Mouse (Mus musculus) testis, adult 2 months (tissue): Measurements from ENCODE around the gene Bloc1s5.

Experiments
- CTCF ChIP-seq: fragments of 200-500 bp; IDR thresholded peaks from 2 replicates; pipeline ENCODE4 v1.5.1; 2012; ENCODE audit warnings: low read depth, mild to moderate bottlenecking, inconsistent platforms, low read length, moderate library complexity; ENCODE audit not compliant: control insufficient read depth, insufficient read depth, insufficient replicate concordance
- POLR2A ChIP-seq: fragments of 200-500 bp; IDR thresholded peaks from 2 replicates; pipeline ENCODE4 v1.6.1; 2012; ENCODE audit warnings: low read depth, mild to moderate bottlenecking, inconsistent platforms, low read length, moderate library complexity; ENCODE audit not compliant: control insufficient read depth

DNA sequence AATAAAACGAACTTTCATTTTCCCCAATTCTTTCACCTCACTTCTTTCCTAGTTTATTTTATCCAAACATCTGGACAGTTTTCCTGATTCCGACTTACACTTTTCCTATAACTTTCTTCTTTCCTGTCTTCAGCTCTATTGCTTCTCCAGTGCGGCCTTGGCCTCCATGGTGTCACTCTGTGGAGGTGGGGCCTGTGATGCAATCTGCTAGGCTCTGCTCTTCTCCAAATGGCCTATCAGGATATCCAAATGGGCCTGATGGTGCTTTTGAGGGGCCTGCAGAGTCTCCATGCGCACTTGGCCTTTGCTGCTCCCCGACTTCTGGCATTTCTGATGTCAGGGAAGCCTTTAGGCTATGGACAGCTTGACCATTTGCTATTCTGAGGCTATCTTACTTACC is 11.6 kb downstream of the Bloc1s5 start:
- TF ChIP-seq CTCF (no peak), POLR2A (no peak)
